Mouse (Mus musculus) cerebellum, adult 9-11 months (tissue): Measurements from ENCODE around the gene Hand2.

Experiments used
- DNase-seq: peaks from one replicate; pipeline ENCODE4 v3.0.0; 2022

Gene Hand2

GRCm38 (mm10) chr8:57343731-57344315 is 23.0 kb downstream of the Hand2 start:
- DNase-seq = no peak

- DNase-seq = no peak
Observed at GRCm38 (mm10) chr8:57344956-57345870, 24.4 kb downstream of the Hand2 start.

- DNase-seq = no peak
Observed at GRCm38 (mm10) chr8:57346371-57346770, 25.6 kb downstream of the Hand2 start.

GRCm38 (mm10) chr8:57347141-57347540 is 26.4 kb downstream of the Hand2 start:
- DNase-seq = no peak

- DNase-seq = no peak
Observed at GRCm38 (mm10) chr8:57348251-57348650, 27.5 kb downstream of the Hand2 start.

GRCm38 (mm10) chr8:57348866-57349520 is 28.2 kb downstream of the Hand2 start:
- no peak for DNase-seq

GRCm38 (mm10) chr8:57351861-57352260 is 31.1 kb downstream of the Hand2 start:
- DNase-seq = no peak

GRCm38 (mm10) chr8:57353346-57354305 is 32.8 kb downstream of the Hand2 start:
- DNase-seq = no peak

- DNase-seq = no peak
Observed at GRCm38 (mm10) chr8:57354876-57355275, 34.1 kb downstream of the Hand2 start.

- no peak for DNase-seq
Observed at GRCm38 (mm10) chr8:57356529-57357325, 35.9 kb downstream of the Hand2 start.

GRCm38 (mm10) chr8:57360493-57360892 is 39.7 kb downstream of the Hand2 start:
- no peak for DNase-seq

GRCm38 (mm10) chr8:57361003-57361805 is 40.4 kb downstream of the Hand2 start:
- no peak for DNase-seq

- no peak for DNase-seq
Observed at GRCm38 (mm10) chr8:57362881-57363280, 42.1 kb downstream of the Hand2 start.

GRCm38 (mm10) chr8:57374044-57374443 is 53.3 kb downstream of the Hand2 start:
- DNase-seq = no peak
